Mouse (Mus musculus): Measurements from ENCODE around the gene Slc22a15.
A peak's percentile ranks its signal among the peaks of the same experiment; 100 is the strongest.
"Not testable (repeated sequence)": the region's sequence is repeated elsewhere in the genome, so short reads cannot be mapped to it uniquely, and the experiment has no call there.

Slc22a15 gene

DNA sequence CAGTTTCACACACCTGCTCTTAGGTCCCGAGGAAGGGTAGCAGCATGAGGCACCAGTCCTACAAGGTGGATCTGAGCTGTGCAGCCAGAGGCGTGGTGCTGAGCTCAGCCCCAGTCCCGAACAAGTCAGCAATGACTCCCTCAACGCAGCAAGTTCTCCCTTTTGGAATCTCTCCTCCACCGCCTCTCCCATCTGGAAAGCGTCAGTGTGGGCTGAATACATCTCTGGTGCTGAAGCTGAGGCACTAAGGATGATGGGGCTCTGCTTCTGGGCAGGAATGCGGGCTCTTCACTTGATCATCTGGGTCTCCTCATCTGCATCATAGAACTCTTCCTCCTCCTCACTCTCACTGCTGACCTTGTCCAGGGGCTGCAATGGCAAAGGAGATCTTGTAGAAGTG, 64.1 kb downstream of the Slc22a15 start:
- DNase-seq: no peak

DNA sequence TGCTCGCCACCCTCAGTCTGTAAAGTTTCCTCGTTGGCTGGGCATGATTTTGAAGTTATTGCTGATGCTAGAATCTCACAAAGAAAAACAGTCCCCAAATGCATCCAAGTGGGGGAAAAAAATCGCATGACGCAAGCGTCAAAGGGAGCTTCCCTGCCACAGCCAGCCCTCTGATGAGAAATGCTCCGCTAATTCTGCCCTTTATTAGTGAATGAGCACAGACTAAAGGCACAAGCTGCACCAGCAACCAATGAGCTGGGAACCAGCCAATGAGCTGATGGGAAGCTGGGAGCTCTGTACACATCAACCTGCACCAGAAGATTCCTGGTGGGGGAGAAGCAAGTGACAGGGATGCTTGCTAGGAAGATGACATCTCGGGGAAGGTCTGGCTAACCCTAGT, 64.5 kb downstream of the Slc22a15 start:
- no peak for DNase-seq

DNA sequence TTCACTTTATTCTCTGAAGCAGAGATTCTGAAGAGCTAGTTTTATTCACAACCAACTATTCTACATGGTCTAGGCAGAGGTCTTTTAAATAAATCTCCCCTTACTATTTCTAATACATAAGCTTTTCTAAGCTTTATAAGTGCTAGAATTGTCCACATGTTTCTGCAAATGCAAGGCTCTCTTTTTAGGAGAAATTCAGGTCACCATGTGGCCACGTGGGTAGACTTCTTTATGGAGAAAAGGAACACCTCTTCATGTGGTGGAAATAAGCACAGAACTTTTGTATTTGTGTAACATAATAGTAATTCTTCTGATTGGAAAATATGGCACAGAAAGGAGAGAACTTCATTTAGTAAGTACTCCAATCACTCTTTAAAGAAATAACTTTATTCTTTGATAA, 70.2 kb downstream of the Slc22a15 start:
- no peak for DNase-seq

DNA sequence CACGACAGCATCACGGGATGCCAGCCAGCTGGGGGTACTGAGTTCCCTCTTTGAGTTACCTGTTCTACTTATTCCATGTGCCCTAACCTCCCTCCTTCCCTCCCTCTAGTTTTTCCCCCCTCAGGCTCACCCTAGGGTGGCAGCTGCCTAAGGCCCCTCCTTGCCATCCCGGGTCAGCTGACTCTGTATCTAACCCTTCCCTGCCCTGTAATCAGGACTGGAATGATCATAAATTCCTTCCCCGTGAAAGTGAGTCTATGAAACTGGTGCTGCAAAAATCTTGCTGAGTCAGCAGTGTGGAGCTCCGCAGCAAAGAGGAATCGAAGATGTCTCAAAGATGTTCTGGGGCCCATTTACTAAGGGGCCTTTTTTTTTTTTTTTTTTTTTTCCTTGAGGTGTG, 72.9 kb downstream of the Slc22a15 start:
- no peak for DNase-seq

DNA sequence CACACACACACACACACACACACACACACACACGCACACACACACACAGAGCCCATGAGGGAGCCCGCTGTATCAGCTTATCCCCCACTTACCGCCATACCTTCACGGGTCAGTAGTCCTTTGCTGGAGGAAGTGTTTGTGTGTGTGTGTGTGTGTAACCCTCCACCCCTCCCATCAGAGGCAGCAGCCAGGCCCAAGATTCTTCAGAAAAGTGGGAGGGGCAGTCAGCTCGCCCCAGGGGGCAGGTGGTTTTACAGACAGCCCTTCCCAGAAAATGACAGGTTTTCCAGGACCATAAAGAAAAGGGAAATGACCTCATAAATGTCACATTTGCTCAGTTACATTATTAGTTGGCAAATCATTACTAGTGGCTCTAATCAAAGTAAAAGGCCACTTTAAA, 75.4 kb downstream of the Slc22a15 start, which contains the start of gene Mab21l3:
Mab21l3 (minus strand) TSS at position 144 of the 400 bp plus-strand sequence.
- DNase-seq: no peak

DNA sequence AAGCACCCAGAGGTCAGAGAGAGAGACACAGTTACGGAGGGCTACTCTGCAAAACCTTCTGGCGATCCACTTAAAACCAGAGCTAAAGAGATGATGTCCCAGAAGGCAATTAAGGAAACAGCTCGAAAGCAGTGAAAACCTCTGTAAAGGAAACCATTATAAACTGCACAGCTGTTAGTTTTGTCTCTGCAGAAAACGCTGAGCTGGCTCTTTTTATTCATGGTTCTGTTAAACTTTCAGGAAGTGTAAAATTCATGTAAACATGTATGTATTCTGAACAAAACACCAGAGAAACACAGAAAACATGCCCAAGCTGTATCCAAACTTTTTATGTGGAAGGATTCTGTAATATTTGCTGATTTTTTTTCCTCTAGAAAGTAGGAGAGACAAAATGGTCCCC, 78.2 kb downstream of the Slc22a15 start:
- DNase-seq: no peak

DNA sequence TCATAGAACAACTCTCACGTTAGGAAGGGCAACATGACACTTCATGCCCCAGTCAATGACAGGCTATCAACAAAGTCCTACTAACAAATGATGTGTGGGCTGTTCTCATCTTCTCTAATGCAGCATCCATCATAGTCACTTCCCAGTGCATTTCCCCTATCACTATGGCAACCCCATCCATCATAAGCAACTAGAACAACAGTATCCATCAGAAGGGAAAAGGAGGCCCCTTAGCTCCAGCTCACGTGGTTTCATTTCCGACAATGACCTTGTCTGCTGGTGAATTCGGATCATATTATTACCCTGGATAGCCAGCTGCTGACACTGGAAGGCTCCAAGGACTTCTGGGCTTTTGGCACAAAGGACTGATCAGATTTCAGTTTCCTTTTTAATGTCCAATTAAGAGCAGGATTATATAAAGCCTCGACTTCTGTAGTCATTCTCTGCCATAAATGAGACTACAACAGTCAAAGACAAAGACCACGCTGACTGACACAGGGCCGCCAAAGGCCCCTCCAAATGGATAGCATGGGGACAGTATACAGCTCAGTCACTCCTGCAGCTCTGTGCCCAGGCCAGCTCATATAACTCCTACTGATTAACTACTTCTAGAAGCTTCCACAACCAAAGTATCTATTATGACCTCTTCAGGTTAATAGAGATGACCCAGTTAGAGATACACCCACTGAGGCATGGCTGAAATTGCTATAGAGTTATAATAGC, 81.7 kb downstream of the Slc22a15 start:
- DNase-seq: no peak

DNA sequence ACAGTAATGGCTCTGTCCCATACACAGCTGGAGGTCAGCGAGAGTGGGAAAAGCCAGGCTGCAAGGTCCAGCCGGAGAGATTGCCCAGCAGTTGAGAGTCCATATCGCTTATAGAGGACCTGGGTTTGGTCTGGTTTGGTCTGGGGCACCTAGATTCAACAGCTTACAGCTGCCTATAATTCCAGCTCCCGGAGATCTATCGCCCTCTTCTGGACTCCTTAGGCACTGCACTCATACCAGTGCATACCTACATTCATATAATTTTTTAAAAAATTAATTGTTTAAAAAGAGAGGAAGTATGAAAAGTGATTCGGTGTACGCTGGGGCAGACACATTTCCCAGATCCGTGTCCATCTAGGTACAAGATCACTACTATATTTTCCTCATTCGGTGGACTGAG, 84.9 kb downstream of the Slc22a15 start:
- DNase-seq: no peak

DNA sequence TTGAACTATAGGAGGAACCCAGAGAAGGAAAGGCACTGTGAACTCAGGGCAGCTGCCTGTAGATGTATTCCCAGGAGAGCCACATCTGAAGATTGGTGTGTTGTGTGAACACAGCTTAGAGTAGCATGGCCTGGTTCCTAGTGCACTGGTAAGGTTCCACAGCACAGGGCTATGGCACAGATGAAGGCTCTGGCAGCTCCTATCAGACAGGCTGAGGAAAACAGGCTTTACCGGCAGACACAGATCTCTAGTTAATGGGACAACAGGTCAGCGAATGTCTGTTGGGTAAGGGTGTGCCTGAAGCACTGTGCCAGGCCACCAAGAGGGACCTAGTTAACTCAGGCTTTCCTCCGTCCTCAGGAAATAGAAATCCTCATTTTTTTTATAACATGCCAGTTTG, 87.3 kb downstream of the Slc22a15 start:
- no peak for DNase-seq

DNA sequence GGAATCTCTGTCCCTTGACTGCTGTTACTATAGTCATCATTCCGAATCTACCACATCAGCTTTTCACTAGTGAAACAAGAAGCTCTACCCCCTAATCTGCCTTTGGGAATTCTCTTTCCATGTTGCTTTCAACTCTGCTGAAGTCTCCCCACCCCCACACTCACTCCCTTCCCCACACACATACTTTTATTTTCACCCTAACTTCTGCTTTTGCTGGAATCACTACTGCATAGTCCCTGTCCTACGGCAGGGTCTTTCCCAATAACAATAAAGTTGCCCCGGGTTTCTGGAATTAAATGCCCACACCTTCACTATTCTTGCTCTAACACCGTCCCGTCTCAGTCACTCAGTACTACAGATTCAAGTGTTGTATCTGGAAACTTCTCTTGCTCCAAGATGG, 87.7 kb downstream of the Slc22a15 start:
- DNase-seq: no peak

DNA sequence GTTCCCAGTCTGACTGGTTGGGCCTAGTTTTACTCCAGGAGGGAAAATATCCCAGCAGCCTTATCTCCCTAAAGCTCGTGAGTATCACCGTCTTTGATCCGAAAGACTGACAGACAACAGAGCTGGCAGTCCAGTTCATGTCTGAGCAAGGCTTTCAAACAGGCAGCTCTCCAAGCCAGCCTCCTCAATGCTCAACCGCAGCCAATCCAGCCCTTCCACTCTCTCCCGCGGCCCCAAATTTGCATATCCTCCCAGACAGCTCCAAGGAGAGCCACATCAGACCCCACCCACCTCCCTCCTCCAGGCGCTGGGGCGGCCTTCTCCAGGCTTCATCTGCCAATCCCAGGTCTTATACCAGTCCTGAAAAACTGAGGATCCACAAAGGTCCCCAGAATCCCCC, 88.2 kb downstream of the Slc22a15 start:
- peak in 1 of 2 experiments; percentile 9 for DNase-seq

DNA sequence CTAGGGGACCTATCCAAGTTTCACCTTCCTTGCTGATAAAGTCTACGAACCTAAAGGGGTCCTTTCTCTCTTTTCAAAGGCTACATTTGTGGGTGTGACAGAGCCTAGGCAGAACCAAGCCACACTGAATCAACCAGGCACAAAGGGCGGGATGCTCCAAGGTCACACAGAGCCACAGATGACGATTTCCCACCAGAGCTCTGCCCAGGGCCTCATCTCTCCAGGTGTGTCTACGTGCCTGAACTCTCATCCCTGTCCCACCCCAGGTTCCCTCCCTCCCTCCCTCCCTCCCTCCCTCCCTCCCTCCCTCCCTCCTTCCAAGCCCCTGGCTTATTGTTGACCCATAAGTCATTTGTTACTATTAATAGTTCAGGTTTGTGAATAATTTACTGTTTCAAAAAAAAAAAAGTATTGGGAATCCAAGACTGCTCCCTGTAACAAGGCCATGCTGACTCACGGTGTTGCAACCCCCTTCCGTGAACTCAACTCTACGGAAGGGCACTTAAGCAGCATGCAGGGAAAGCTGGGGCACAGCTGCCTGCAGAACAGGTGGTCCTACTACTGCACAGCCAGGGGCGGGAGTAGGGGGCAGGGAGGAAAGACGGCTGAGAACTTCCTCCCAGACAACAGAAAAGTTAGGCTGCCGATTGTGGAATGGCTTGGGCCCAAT, 92.9 kb downstream of the Slc22a15 start:
- DNase-seq: no peak

DNA sequence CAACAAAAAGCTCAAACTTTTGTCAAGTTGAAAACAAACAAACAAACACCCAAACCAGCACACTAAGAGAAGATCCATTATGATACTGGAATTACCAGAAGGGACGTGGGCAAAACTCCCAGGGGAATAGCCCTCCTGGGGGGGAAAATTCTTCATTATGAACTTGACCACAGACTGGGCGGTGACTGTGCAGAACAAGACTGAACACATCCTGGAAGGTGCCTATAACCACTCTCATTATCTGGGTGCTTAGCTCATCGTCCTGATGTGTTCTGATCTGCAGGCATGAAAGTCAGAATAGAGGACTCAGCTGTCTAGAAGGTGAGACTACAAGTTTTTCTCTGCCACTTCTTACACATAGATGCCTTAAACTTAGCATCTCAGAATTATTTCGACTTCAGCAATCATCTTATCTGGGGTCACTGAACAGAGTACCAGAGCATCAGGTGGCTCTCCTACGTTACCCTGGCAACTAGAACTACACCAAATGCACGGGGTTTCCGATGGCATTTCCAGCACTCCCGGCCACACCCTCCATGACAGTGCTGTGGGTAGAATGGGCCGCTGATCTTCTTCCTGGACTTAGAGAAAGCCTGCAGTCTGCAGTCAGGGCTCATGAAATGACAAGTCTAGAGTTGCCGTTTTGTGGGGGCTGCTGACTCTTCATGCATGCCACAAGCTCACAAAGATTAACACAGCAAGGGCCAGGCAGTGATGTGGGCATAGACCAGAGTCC, 94.2 kb downstream of the Slc22a15 start:
- no peak for DNase-seq

DNA sequence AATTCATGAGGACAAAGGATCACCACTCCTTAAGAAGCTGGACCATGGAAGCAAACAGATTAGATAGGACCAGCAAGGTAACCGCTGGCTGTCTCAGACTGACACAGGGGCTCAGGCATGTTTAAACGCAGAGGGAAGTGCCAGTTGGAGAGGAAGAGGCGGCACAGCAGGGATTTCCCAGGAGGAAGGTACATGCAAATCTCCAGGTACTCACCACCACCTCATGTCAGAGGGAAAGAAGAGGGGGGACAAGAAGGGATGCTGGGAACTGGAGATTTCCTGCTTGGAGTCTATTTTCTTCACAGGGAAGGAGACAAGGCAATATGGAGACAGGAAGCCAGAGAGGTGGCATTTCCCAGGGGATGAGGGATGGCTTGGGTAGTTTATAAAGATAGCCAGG, 95.7 kb downstream of the Slc22a15 start:
- no peak for DNase-seq

DNA sequence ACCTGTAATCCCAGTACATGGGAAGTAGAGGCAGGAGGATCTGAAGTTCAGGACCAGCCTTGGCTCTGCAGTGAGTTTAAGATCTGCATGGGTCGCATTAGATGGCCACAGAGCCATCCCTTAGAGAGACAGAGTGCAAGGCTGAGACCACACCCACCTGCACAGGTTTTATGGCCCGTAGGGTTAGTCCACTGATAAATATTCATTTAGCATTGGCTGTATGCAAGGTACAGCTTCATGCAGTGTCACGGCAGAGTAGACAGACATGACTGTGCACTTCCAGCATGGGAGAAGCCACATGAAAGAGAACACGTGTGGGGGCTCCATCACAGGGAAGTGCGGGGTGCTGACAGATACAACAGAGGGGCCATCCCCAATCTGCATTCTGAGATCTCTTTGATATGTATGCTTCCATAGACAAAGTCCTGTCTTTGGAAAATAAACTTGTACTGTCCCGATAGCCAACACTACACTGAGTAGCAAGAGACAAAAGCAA, 97.0 kb downstream of the Slc22a15 start:
- DNase-seq: no peak

DNA sequence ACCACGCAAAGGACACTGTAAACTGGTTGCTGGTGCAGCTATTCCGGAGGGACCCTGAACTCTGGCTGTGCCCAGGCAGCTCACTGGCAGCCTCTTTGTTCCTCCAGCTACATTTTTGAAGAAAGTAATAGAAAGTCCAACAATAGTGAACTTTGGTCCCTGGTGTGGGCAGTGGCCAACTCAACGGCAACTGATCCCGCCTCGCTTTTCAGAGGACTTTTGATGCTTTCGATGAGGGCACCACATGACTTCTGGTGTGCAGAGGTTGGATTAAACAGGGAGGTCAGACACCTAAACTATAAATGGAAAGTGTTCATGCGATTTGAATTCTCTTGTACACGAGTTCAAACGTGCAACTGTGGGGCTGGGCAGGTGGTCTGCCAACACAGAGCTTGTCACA, 99.9 kb downstream of the Slc22a15 start:
- DNase-seq: no peak

DNA sequence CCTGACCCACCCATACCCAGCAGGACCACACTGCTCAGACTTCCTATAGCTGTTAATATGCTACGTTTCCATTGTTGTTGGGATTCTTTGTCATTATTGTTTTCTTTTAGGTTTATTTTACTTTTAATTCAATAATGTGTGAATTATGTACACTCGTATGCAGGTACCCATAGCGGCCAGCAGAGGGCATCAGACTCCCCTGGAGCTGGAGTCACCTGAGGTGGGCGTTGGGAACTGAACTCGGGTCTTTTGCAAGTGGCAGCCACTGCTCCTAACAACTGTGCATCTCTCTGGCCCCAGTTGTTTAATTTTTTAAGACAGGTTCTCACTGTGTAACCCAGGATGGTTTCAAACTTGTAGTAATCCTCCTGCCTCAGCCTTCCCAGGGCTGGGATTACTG, 102.2 kb downstream of the Slc22a15 start:
- DNase-seq: no peak

DNA sequence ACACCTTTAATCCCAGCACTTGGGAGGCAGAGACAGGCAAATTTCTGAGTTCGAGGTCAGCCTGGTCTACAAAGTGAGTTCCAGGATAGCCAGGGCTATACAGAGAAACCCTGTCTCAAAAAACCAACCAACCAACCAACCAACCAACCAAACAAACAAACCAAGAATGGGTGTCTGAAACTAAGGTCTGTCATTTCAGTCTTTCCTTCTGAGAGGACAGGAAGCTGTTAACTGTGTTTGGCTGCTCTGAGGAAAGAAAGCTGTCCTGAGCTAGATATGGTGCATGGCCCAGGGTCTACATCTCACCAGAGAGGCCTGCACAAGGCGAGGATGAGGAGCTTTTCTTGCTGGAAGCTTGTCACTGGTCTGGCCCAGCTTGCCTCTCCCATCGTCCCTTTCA, 103.5 kb downstream of the Slc22a15 start:
- not testable (repeated sequence) for DNase-seq

DNA sequence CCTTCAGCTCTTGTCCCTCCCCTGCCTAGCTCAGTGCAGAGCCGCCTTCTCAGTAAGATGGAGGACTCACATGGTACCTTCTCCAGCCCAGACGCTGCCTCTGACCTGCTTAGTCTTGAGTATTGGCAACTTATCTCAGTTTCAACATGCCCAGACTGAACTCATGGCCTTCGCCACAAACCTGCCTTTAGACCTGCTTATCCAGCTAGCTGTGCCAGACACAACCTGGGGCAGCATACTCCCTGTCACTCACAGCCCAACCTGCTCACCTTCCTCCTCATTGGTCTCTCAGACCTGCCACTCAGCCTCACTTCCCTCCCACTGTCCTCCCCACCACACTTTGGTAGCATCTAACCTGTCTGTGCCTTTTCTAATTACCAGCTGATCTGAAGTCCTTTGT, 108.2 kb downstream of the Slc22a15 start:
- no peak for DNase-seq

DNA sequence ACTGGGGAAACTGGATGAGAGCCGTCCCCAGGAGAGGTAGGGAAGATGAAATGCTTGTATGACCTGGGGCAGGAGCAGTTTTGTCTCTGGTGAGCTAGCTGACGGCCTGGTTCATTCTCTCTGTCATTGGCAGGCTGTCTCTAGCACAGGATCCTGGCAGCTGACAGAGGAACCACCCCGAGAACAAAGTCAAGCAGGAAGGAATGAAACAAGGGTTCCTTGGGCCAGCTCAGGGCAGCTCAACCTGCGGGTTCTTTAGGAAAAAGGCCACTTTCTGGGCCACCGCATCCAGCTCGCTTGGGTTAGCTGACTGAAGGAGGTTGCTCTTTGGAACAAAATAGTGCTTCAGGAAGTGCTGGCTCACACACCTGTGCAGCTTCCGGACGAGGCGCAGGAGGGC, 109.5 kb downstream of the Slc22a15 start:
- DNase-seq: no peak

DNA sequence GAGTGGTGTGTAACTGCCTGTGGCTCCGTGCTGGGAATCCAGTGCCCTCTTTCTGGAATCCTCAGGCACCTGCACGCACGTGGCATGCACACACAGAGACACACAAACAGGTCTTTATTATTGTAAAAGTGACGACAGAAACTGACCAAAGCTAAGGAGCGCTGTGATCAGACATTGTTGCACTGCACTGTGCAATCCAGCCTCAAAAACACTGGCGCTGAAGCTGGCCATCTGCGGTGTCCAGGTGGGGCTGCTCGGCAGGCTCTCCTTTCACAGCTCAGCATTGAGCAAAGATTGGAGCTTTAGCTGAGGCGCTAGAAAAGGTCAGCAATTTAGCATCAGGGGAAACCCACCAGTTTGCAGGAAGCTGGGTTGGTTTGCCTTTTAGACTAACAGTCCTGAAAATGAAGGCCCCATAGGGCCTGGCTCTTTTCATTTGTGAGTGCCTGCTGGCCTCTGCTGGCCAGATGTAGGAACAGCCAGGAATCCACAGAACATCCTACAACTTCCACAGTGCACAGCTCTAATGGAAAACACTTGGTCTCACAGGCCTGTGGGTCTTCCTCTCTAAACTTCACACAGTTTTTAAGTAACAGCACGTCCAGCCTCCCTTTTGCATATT, 111.8 kb downstream of the Slc22a15 start:
- DNase-seq: peak; percentile 75 to 85

DNA sequence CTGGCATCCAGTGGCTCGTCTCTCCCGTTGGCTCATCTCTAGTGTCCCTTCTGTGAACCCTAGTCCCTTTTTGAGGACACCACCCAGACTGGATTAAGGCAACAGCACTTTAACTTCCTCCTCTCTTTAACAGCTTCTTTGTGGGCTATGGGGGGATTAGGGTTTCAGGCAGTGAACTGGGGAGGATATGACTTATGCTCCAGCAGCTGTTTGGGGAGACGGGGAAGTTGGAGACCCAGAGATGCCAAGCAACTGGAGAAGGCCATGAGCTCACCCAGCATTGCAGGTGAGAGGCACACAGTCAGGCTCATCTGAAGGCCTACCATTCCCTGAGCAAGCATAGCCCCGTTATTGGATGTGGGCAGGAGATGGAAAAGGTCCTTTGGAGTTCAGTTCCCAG, 112.3 kb downstream of the Slc22a15 start:
- no peak for DNase-seq

DNA sequence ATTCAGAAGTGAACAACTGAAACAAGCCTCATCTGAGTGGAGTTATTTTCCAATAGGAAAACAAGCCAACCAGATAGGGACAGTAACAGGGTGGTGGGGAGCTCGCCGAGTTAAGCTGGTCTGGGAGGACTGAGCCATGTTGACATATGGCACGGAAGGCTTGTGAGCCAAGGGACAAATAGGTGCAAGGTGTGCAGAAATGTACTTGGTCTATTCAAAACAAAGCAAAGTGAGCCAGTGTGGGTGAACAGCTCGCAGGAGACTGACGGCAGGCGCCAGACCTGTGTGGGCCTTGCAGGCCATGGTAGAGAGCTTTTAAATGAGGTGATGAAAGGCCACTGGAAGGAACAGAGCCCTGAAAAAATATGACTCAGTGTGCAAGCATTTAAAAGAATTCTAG, 116.6 kb downstream of the Slc22a15 start:
- DNase-seq: peak; percentile 86 to 94

All from cerebellum, adult 18-20 months (tissue).